Mouse (Mus musculus): ENCODE results near the gene Igdcc3. TPM values are rescaled to one million over a fixed set of nuclear protein-coding genes. Genes with fewer than 3 reads are reported as not detected.

Igdcc3 gene
- polyA plus RNA-seq, 1 experiment from 2014 or later: not detected

GRCm38 (mm10) chr9:65175939-65176871 is 35.2 kb downstream of the Igdcc3 start:
- no peak for DNase-seq (ENCODE audit: low spot score)

GRCm38 (mm10) chr9:65177497-65177896 is 36.5 kb downstream of the Igdcc3 start:
- no peak for DNase-seq (ENCODE audit: low spot score)

- no peak for DNase-seq (ENCODE audit: low spot score)
Observed at GRCm38 (mm10) chr9:65177912-65178311, 36.9 kb downstream of the Igdcc3 start.

GRCm38 (mm10) chr9:65178336-65179213 is 37.6 kb downstream of the Igdcc3 start:
- no peak for DNase-seq (ENCODE audit: low spot score)

GRCm38 (mm10) chr9:65179817-65180624 is 39.0 kb downstream of the Igdcc3 start:
- no peak for DNase-seq (ENCODE audit: low spot score)

GRCm38 (mm10) chr9:65188599-65188998 is 47.6 kb downstream of the Igdcc3 start:
- peak; percentile 82 for DNase-seq (ENCODE audit: low spot score)

GRCm38 (mm10) chr9:65190306-65190705 is 49.3 kb downstream of the Igdcc3 start:
- no peak for DNase-seq (ENCODE audit: low spot score)

- no peak for DNase-seq (ENCODE audit: low spot score)
Observed at GRCm38 (mm10) chr9:65191389-65191754, 50.4 kb downstream of the Igdcc3 start.

GRCm38 (mm10) chr9:65191755-65192469 is 50.9 kb downstream of the Igdcc3 start:
- DNase-seq (ENCODE audit: low spot score): no peak

GRCm38 (mm10) chr9:65193214-65193613 is 52.2 kb downstream of the Igdcc3 start:
- peak; percentile 43 for DNase-seq (ENCODE audit: low spot score)

GRCm38 (mm10) chr9:65195053-65195452 is 54.1 kb downstream of the Igdcc3 start, which contains the start of gene Parp16:
Gene Parp16, plus strand, starts transcription at chr9:65195353.
- DNase-seq (ENCODE audit: low spot score): no peak

GRCm38 (mm10) chr9:65195621-65195981 is 54.6 kb downstream of the Igdcc3 start:
- DNase-seq (ENCODE audit: low spot score): peak; percentile 58

- peak; percentile 82 for DNase-seq (ENCODE audit: low spot score)
Observed at GRCm38 (mm10) chr9:65195982-65196737, 55.2 kb downstream of the Igdcc3 start.

- DNase-seq (ENCODE audit: low spot score): peak; percentile 92
Observed at GRCm38 (mm10) chr9:65196738-65197569, 56.0 kb downstream of the Igdcc3 start.

- no peak for DNase-seq (ENCODE audit: low spot score)
Observed at GRCm38 (mm10) chr9:65197826-65198225, 56.8 kb downstream of the Igdcc3 start.

- no peak for DNase-seq (ENCODE audit: low spot score)
Observed at GRCm38 (mm10) chr9:65199723-65200122, 58.7 kb downstream of the Igdcc3 start.

GRCm38 (mm10) chr9:65200606-65201005 is 59.6 kb downstream of the Igdcc3 start:
- no peak for DNase-seq (ENCODE audit: low spot score)

GRCm38 (mm10) chr9:65201021-65201380 is 60.0 kb downstream of the Igdcc3 start:
- DNase-seq (ENCODE audit: low spot score): no peak

Data from thymus, postnatal 0 days (tissue).